Mouse (Mus musculus): ENCODE measurements around the gene Ubtd1. TPM values are rescaled to one million over a fixed set of nuclear protein-coding genes. Genes with fewer than 3 reads are reported as not detected.

Gene Ubtd1
- 9.1 and 9.9 TPM in 2 replicates for polyA plus RNA-seq (2014; fragmentation: Nextera tagmentation; extraction: Ambion mirVana)

- H3K27ac ChIP-seq (ENCODE audit: low read depth) = peak within 1 kb of the TSS; percentile 83
- peak within 1 kb of the TSS; percentile 79 for H3K9ac ChIP-seq (ENCODE audit: low read length)
- peak within 1 kb of the TSS; percentile 85 for H3K4me2 ChIP-seq (ENCODE audit: low read length)
- no peak for ATAC-seq (replicated peaks; ENCODE audit: low FRiP score, low TSS enrichment, low read depth)
- no peaks in the 10 kb centered on the region for H3K27me3 ChIP-seq (replicated peaks; ENCODE audit: control insufficient read depth, insufficient read depth, low read length)
- H3K4me3 ChIP-seq (ENCODE audit: low read depth, low read length) = peak within 1 kb of the TSS; percentile 72
- 0% methylated on average over 26 of the region's 33 CpGs for WGBS
- DNase-seq (ENCODE audit: low spot score) = no peak
- no peaks in the 10 kb centered on the region for H3K36me3 ChIP-seq (ENCODE audit: control insufficient read depth, insufficient read depth, low read length)
- peaks cover 11% of the 10 kb centered on the region for H3K4me1 ChIP-seq (replicated peaks; ENCODE audit: control insufficient read depth, insufficient read depth, low read length)
- H3K9me3 ChIP-seq (ENCODE audit: control insufficient read depth, low read length) = no peaks in the 10 kb centered on the region
Observed at GRCm38 (mm10) chr19:41981595-41981927, at the start of gene Ubtd1. TSS of gene Ubtd1 (plus strand) at chr19:41981763.

GRCm38 (mm10) chr19:41932686-41933085, 48.9 kb upstream of the Ubtd1 start:
- Histone ChIP-seq H3K9ac (ENCODE audit: low read length) (peak overlapping the region; percentile 50), H3K4me3 (ENCODE audit: low read depth, low read length) (peak overlapping the region; percentile 80), H3K27me3 (replicated peaks; ENCODE audit: control insufficient read depth, insufficient read depth, low read length) (no peaks in the 10 kb centered on the region), H3K9me3 (ENCODE audit: control insufficient read depth, low read length) (no peaks in the 10 kb centered on the region), H3K36me3 (ENCODE audit: control insufficient read depth, insufficient read depth, low read length) (peaks cover 44% of the 10 kb centered on the region), H3K4me2 (ENCODE audit: low read length) (peak overlapping the region; percentile 97), H3K27ac (ENCODE audit: low read depth) (no peak overlapping the region), H3K4me1 (replicated peaks; ENCODE audit: control insufficient read depth, insufficient read depth, low read length) (peaks cover 16% of the 10 kb centered on the region)
- ATAC-seq (replicated peaks; ENCODE audit: low FRiP score, low TSS enrichment, low read depth) (peak; percentile 14; the same call in 1 of the 2 replicates), DNase-seq (ENCODE audit: low spot score) (no peak)
- 1% methylated on average over 28 of the region's 28 CpGs for WGBS

- H3K9ac ChIP-seq (ENCODE audit: low read length) = peak within 1 kb of the TSS; percentile 72
- peaks cover 16% of the 10 kb centered on the region for H3K4me1 ChIP-seq (replicated peaks; ENCODE audit: control insufficient read depth, insufficient read depth, low read length)
- H3K27me3 ChIP-seq (replicated peaks; ENCODE audit: control insufficient read depth, insufficient read depth, low read length) = no peaks in the 10 kb centered on the region
- WGBS = under 1% methylated on average over 47 of the region's 47 CpGs
- H3K4me3 ChIP-seq (ENCODE audit: low read depth, low read length) = peak within 1 kb of the TSS; percentile 80
- no peaks in the 10 kb centered on the region for H3K9me3 ChIP-seq (ENCODE audit: control insufficient read depth, low read length)
- H3K27ac ChIP-seq (ENCODE audit: low read depth) = no peak within 1 kb of the TSS
- ATAC-seq (replicated peaks; ENCODE audit: low FRiP score, low TSS enrichment, low read depth) (peak; percentile 100), DNase-seq (ENCODE audit: low spot score) (peak; percentile 96)
- peak within 1 kb of the TSS; percentile 97 for H3K4me2 ChIP-seq (ENCODE audit: low read length)
- H3K36me3 ChIP-seq (ENCODE audit: control insufficient read depth, insufficient read depth, low read length) = peaks cover 44% of the 10 kb centered on the region
Observed at GRCm38 (mm10) chr19:41933179-41934086, 48.1 kb upstream of the Ubtd1 start, which contains the start of the genes Exosc1 and Zdhhc16. TSS of gene Exosc1 (minus strand) at chr19:41933423. TSS of gene Zdhhc16 (plus strand) at chr19:41933480.

- WGBS = 24% methylated on average over 6 of the region's 6 CpGs
Observed at GRCm38 (mm10) chr19:41934124-41934523, 47.4 kb upstream of the Ubtd1 start.

GRCm38 (mm10) chr19:41935921-41936320, 45.6 kb upstream of the Ubtd1 start:
- Histone ChIP-seq H3K4me1 (replicated peaks; ENCODE audit: control insufficient read depth, insufficient read depth, low read length) (peaks cover 16% of the 10 kb centered on the region), H3K4me2 (ENCODE audit: low read length) (no peak overlapping the region), H3K9me3 (ENCODE audit: control insufficient read depth, low read length) (no peaks in the 10 kb centered on the region), H3K36me3 (ENCODE audit: control insufficient read depth, insufficient read depth, low read length) (peaks cover 51% of the 10 kb centered on the region), H3K9ac (ENCODE audit: low read length) (no peak overlapping the region), H3K27ac (ENCODE audit: low read depth) (no peak overlapping the region), H3K27me3 (replicated peaks; ENCODE audit: control insufficient read depth, insufficient read depth, low read length) (no peaks in the 10 kb centered on the region), H3K4me3 (ENCODE audit: low read depth, low read length) (no peak overlapping the region)
- DNase-seq (ENCODE audit: low spot score) (no peak), ATAC-seq (replicated peaks; ENCODE audit: low FRiP score, low TSS enrichment, low read depth) (no peak)
- WGBS = 89% methylated on average over 1 of the region's 1 CpGs

More at GRCm38 (mm10) chr19:41934124-41934523, 47.4 kb upstream of the Ubtd1 start:
- Histone ChIP-seq H3K27me3 (replicated peaks; ENCODE audit: control insufficient read depth, insufficient read depth, low read length) (no peaks in the 10 kb centered on the region), H3K9me3 (ENCODE audit: control insufficient read depth, low read length) (no peaks in the 10 kb centered on the region), H3K36me3 (ENCODE audit: control insufficient read depth, insufficient read depth, low read length) (peaks cover 46% of the 10 kb centered on the region), H3K27ac (ENCODE audit: low read depth) (no peak overlapping the region), H3K4me1 (replicated peaks; ENCODE audit: control insufficient read depth, insufficient read depth, low read length) (peaks cover 16% of the 10 kb centered on the region), H3K9ac (ENCODE audit: low read length) (peak overlapping the region; percentile 72), H3K4me2 (ENCODE audit: low read length) (peak overlapping the region; percentile 92), H3K4me3 (ENCODE audit: low read depth, low read length) (peak overlapping the region; percentile 80)
- ATAC-seq (replicated peaks; ENCODE audit: low FRiP score, low TSS enrichment, low read depth) (no peak), DNase-seq (ENCODE audit: low spot score) (no peak)

- Histone ChIP-seq H3K4me2 (ENCODE audit: low read length) (no peak overlapping the region), H3K9ac (ENCODE audit: low read length) (no peak overlapping the region), H3K36me3 (ENCODE audit: control insufficient read depth, insufficient read depth, low read length) (peaks cover 73% of the 10 kb centered on the region), H3K27ac (ENCODE audit: low read depth) (no peak overlapping the region), H3K9me3 (ENCODE audit: control insufficient read depth, low read length) (no peaks in the 10 kb centered on the region), H3K4me3 (ENCODE audit: low read depth, low read length) (no peak overlapping the region), H3K27me3 (replicated peaks; ENCODE audit: control insufficient read depth, insufficient read depth, low read length) (no peaks in the 10 kb centered on the region), H3K4me1 (replicated peaks; ENCODE audit: control insufficient read depth, insufficient read depth, low read length) (peaks cover 9% of the 10 kb centered on the region)
- no peak for DNase-seq (ENCODE audit: low spot score)
- 88% methylated on average over 5 of the region's 5 CpGs for WGBS
- no peak for ATAC-seq (replicated peaks; ENCODE audit: low FRiP score, low TSS enrichment, low read depth)
Observed at GRCm38 (mm10) chr19:41938539-41938938, 43.0 kb upstream of the Ubtd1 start.

- DNase-seq (ENCODE audit: low spot score) (no peak), ATAC-seq (replicated peaks; ENCODE audit: low FRiP score, low TSS enrichment, low read depth) (no peak)
- H3K4me2 ChIP-seq (ENCODE audit: low read length) = no peak overlapping the region
- 87% methylated on average over 7 of the region's 7 CpGs for WGBS
- no peak overlapping the region for H3K9ac ChIP-seq (ENCODE audit: low read length)
- H3K27me3 ChIP-seq (replicated peaks; ENCODE audit: control insufficient read depth, insufficient read depth, low read length) = no peaks in the 10 kb centered on the region
- no peaks in the 10 kb centered on the region for H3K4me1 ChIP-seq (replicated peaks; ENCODE audit: control insufficient read depth, insufficient read depth, low read length)
- no peaks in the 10 kb centered on the region for H3K9me3 ChIP-seq (ENCODE audit: control insufficient read depth, low read length)
- H3K36me3 ChIP-seq (ENCODE audit: control insufficient read depth, insufficient read depth, low read length) = peaks cover 98% of the 10 kb centered on the region
- H3K4me3 ChIP-seq (ENCODE audit: low read depth, low read length) = no peak overlapping the region
- H3K27ac ChIP-seq (ENCODE audit: low read depth) = no peak overlapping the region
Observed at GRCm38 (mm10) chr19:41943841-41944240, 37.7 kb upstream of the Ubtd1 start.

- Histone ChIP-seq H3K4me1 (replicated peaks; ENCODE audit: control insufficient read depth, insufficient read depth, low read length) (no peaks in the 10 kb centered on the region), H3K27me3 (replicated peaks; ENCODE audit: control insufficient read depth, insufficient read depth, low read length) (no peaks in the 10 kb centered on the region), H3K27ac (ENCODE audit: low read depth) (no peak overlapping the region), H3K9me3 (ENCODE audit: control insufficient read depth, low read length) (no peaks in the 10 kb centered on the region), H3K4me2 (ENCODE audit: low read length) (no peak overlapping the region), H3K9ac (ENCODE audit: low read length) (no peak overlapping the region), H3K4me3 (ENCODE audit: low read depth, low read length) (no peak overlapping the region), H3K36me3 (ENCODE audit: control insufficient read depth, insufficient read depth, low read length) (peaks cover 97% of the 10 kb centered on the region)
- DNase-seq (ENCODE audit: low spot score) = no peak
- ATAC-seq (replicated peaks; ENCODE audit: low FRiP score, low TSS enrichment, low read depth) = no peak
- WGBS = 77% methylated on average over 4 of the region's 4 CpGs
Observed at GRCm38 (mm10) chr19:41952287-41952686, 29.3 kb upstream of the Ubtd1 start.

All from intestine, embryonic 14.5 days (tissue).